Mouse (Mus musculus) layer of hippocampus, adult 11-12 months (tissue): ENCODE results near the gene Ubash3b.

Source experiments
- DNase-seq: peaks from one replicate; pipeline ENCODE4 v3.0.0; 2022; ENCODE audit warnings: low spot score

The Ubash3b gene

DNA sequence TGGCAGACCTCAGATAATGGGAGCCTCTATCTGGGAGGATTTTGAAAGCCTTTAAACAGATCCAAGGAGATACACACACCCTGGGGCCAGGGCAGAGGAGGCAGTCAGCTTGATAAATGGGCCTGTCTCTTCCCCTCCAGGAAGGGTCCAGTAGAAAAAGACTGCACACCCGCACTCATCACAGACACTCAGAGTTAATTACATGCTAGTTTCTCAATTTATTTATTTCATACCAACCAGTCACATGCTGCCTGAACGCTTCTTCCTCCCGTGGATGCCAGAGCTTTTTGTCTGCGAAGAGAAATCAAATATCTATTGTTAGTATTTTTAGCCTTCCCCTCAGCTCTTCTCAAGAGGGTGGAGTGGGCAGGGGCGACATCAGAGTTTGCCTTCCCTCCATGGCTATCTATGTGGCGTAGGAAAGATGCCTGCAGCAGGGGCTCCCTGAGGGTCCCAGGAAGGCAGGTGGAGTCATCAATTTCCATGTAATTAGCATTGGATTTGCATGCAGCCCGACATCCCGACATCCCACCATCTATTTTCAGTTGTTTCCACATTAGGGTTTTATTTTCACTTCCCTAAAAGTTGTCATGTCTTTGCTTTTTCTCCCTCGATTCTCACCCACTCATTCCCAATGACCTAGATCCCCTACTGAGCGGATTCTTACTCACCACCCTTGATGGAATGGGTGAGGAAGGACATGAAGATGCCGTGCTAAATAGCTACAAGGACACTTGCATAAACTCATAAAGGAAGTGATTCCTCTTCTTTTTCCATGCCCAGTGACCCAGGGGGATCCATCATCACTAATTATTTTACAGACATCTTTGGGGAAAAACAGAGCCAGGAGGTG, 110.2 kb downstream of the Ubash3b start:
- no peak for DNase-seq

DNA sequence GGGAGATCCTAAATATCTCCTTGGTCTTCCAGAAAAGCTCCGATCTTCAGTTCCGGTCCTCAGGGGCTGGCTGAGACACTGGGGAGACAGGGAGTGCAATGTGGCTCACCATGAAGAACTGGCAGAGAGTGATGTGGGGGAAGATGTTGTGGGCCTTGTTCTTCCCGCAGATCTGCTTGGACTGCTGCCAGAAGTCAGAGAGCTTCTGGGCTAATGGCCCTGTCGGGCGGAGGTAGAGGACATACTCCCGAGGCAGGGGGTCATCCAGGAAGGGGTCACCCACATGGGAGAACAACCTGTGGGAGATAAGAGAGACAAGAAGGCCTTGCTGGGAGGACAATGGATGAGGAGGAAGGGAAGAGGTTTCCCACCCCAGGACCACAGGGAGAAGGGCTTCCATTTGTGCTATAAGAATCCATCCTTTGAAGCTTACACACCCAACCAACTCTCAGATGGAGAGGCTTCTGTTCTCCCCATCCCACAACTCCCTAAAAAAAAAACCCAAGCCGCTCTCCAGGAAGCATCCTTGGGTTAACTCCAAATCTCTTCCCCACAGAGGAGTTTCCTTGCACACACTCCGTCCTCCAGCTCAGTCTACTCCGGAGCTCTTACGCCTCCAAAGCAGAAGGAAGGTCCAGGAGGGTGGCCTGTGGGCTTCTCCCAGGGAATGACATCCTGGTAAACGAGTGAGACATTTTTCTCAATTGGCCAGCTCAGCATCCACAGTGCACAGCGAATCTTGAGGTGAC, 111.0 kb downstream of the Ubash3b start:
- no peak for DNase-seq

DNA sequence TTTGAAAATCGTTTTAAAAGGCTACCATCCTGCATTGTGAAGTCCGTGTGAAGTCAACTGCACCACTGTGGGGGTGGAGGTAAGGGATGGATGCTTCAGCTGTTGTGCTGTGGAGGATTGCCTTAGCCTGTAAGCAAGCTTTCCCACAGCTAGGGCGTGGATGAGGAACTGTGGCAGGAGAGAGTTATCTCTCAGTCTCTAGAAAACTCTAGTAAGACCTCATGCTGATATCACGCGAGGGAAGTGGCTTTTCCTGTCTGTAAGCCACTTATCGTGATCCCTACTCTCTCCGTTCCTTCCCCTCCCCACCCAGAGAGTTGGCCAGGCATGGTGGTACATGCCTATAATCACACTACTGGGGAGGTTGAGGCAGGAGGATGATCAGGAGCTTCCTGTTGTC, 112.2 kb downstream of the Ubash3b start:
- DNase-seq: no peak

DNA sequence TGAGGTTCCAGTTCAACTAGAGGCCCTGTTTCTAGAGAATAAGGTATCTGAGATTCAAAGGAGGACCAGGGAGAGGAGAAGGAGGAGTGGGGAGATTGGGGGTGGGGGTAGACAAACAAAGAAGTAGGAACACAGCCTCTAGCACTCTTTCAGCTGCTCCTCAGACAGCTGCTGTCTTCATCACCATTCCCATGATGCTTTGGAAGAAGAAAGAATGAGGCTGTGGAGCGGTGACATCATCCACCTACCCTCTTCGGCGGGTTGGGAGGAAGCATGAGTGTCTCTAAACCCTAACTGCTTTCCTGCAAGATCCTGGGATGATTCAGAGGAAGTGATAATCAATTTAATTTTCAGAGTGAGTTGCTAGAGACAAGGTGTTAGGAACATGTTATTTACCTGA, 112.7 kb downstream of the Ubash3b start:
- no peak for DNase-seq

DNA sequence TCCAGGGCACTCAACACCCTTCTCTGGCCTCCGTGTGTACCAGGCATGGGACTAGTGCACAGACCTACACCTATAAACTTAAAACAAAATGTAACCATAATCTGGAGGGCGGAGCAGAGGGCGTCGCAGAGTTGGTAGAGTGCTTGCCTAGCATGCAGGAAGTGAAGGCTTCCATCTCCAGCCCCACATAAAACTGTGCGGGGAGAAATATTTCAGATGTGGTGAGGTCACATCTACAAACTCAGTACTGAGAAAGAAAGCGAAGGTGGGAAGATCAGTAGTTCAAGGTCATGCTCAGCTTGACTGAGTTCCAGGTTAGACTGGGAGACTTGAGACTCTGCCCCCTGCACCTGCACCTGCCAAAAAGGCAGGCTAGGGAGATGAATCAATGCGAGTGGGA, 113.3 kb downstream of the Ubash3b start:
- DNase-seq: no peak

DNA sequence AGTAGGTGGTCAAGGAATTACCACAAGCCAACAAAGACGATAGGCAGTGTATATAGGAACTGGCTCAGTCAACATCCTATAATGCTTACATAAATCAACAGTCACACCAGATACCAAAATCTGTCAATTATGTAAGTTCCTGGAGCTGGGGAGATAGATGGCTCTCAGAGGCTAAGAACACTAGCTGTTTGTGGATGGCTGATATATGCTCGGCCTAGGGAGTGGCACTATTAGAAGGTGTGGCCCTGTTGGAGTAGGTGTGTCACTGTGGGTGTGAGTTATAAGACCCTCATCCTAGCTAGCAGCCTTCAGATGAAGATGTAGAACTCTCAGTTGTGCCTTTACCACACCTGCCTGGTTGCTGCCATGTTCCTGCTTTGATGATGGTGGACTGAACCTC, 113.8 kb downstream of the Ubash3b start:
- DNase-seq: no peak

DNA sequence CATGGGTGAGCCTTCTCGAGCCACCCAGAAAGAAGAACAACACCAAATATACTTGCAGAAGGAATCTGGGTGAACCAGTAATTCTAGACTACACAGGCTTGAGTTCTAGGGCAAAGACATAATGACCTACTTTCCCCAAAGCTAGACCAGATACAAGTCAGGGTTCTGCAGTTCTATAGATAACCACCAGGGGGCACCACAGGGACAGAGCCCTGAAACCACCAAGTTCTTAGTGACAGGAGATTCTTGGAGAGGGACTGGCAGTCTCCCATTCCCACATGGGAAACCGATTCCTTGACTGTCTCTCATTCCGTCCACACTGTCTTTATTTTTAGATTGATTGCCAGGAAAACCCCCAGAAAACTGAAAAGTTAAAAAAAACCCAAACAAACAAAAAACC, 116.9 kb downstream of the Ubash3b start:
- peak; percentile 95 for DNase-seq

DNA sequence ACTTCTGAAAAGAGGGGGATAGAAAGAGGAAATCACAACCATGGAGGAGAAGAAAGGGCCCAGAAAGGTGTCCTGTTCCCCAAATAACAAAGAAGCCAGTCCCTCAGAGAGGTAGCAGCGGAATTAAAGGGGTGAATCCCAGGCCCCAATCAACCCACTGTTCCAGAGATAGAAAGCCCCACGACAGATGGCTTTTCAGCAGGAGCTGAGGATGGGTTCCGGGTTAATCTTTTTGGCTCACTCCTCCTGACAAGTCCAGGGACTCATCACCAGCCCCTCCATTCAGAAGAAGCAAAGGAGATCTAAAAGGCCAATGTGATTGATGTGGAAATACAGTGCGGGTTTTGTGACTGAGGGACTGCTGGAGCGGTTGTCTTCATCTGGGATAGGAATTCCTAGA, 117.9 kb downstream of the Ubash3b start:
- no peak for DNase-seq

DNA sequence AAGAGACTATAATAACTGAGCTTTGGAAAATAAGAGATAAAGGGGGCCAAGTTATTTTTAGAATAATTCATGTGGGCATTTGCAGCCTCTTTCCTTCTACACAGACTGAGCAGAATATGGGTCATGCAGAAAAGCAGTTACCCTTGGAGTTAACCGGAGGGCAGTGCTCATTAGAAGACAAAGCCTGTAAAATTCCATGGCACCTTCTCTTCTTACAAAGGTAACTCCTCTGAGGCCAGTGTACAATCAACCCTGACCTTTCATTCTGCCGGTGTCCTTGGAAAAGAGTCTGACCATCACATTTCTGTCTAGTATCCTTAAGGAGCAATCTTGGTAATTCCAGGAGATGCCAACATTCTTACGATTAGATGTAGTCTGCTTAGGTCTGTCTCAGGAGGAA, 120.1 kb downstream of the Ubash3b start:
- DNase-seq: no peak

DNA sequence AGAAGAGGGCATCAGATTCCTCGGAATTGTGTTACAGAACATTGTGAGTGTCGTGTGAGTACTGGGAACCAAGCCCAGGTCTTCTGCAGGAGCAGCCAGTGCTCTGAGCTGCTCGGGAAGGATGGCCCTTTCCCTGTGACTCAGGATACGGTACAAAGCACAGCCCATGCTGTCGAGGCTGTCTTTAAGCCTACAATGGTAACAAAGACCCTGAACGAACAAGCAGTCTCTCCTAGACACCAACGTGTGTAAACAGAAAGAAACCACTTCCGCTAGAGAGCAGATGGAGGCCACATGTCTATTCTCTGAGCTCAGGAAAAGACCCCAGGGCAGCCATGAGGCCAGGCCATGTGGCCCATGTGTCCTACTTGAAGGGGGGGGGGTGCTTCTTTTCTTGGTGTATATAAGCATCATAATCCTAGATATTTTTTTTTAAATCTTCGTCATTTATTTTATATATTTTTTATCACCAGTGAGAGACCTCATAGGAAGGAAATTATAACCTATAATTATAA, 123.3 kb downstream of the Ubash3b start:
- no peak for DNase-seq

DNA sequence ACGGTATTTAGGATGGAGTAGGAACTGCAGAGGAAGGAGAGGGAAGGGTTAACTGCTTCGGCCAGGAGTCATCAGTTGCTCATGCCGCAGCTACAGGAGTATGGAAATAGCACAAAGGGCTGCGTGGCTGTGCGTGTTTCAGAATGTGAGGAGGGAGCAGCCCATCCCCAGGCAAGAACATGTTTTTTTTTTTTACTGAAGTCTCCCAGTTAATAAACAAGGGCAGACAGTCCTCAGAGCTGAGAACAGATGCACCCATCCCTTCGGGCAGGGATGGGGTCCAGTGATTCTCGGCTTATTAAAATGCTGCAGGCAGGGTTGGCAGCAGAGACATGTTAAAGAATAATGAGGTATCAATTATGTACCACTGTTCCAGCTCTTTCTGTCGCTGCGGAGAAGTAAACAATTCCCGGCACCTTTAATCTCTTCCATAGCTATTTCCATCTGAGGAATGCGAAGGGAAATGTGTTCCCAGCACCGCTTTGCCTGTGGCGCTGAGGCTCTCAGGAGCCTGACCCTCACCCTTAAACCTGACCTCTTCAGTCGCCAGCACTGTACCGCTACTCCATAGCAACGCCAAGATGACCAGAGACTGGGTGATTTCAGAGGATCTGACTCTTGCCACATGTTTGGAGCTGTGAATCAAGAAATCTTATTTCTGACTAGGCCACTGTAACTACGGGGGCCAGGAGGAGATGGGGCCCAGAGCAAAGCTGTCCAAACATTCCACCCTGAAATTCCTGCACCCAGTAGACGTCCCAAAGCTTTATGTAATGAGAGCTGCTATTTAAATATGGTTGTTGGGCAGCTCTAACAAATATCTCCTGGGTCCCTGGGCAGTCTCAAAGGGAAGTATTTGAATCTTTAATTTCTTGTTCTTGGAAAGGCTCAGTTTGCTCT, 129.7 kb downstream of the Ubash3b start:
- no peak for DNase-seq

DNA sequence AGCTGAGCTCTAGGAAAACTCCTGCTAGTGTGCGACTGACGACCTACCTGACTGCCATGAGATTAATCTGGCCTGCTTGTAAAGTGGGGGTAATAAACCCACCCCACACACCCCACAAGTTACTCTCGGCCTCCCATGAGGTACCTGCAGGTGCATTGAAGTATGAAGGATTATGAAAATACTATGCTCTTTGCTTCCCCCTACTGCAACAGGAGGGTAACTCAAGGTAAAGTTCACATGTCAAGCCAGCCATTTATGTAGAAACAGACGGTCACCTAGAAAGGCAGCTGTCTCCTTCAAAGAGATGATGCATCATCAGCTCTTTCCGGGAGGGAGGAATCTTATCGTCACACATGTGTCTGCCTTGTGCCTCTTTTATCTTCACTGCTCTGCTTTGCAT, 131.7 kb downstream of the Ubash3b start:
- DNase-seq: no peak

DNA sequence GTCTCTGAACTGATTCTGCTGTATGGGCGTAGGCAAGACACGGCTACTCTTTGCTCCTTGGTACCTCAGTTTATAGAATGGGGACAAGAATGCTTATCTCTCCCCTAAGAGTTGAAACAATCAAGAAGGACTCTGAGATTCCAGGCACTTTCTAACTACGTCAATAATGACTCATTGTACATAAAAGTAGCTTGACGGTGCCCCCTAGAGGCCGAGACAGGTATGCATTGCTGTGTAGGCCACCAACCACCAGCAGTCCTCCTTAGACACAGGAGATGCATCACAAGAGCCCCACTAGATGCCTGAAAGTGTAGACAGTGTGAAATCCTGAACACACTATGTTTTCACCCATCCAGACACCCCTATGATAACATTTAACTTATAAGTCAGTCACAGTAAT, 133.0 kb downstream of the Ubash3b start:
- DNase-seq: peak; percentile 76

DNA sequence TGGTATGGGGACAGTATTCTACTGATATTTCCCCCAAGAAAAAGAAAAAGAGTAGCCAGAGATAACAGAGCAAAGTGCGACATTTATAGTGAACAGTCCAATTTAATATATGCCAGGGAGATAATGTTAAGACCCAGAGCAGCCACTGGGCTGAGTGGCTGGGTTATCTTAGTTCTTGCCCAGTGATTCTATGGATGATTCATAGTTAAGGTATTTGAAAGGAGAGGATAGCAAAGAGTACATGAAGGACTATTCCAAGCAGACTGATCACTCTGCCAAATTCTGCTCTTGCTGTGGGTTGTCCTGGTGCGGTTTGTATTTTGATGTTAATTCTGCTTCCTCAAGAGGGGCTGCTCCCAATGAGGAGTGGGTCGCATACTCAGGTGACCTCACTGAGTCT, 139.8 kb downstream of the Ubash3b start:
- DNase-seq: no peak

DNA sequence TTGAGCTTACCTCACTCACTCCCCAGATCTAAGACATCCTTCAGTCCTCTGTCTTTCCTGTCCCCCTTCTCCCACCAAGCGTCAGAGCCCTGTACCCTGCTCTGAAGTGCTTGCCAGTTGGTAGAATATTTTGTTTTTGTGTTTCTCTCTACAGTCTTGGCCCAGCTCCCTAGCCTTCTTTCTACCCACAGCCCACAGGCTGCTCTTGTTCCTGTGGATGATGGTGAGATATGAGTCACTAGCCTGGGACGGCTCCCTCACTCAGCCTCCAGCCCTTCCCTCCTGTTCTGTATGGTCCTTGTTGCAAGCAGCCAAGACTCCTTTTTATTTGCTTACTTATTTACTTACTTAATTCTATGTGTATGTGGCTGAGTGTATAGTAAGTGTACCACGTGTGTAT, 141.0 kb downstream of the Ubash3b start:
- peak; percentile 47 for DNase-seq

DNA sequence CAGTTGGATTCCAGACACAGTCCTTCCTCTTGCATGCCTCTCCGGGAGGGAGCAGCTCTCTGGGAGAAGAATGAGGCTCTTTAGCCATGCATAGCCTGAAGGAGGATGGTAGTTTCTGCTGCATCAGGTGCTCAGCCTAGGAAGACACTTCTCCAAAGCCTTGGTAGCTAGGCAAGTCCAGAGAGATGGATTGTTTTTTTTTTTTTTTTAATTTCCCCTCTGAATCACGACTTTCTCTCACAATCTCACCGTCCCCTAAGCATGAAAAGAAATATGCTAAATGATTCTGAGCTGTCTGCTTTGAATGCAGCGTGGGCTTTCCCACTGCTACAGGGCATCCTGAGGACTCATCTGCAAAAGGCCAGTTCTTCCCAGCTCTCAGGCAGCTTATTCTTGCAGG, 147.0 kb downstream of the Ubash3b start:
- DNase-seq: no peak

DNA sequence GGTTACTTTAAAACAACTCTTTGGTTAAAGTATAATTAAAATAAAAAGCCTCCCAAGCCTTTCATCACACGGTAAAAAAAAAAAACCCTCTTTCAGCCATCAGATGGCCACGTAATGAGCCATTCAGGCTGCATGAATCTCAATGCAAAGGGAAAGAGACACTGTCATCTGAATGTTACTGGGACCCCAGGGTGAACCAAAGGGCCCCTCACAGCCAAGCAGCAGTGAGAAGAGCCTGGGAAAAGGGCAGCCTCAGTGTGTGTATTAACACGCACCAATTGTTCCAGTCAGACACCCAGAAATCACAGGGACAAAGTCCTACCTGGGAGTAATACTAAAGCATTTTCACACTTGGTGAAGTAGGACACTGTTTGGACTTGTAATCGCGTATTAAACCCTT, 149.0 kb downstream of the Ubash3b start:
- DNase-seq: no peak

DNA sequence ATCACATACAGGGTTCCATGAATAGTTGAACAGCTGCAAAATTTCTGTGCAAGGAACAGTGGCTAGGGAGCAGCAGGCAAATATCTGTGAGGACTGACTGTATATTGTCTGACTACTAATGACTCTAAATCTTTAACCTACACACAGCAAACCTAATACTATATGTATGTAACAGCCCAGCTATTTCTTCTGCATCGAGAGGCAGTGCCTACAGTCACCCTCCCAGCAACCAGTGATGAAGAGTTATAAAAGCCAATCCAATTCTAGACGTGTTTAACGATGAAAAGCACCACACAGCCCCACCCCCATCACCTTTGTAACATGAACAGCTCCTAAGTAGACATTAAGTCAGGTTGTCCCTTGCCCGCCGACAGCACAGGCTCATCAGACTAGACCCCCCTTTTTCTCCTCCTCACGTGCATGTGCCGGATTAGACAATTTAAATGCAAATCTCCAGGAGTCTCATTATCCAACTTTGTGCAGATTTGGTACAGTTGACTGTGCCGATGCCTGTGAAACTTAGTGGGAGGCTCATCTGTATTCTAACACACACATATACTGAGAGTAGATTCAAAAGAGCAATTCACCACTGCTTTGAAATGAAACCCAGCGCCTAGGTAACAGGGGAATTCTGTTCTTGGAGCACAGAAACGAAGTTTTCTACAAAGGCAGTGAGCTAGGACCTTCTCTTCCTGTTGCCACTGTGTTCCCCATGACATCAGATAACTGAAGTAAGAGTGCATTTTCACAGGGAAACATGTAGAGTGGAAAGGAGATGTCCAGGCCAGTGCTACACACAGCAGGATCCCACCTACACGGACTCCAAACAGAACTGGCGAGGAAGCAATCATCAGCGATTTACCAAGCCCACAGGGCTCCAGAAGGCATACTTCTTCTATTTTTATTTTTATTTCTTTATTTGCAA, 149.7 kb downstream of the Ubash3b start:
- no peak for DNase-seq

DNA sequence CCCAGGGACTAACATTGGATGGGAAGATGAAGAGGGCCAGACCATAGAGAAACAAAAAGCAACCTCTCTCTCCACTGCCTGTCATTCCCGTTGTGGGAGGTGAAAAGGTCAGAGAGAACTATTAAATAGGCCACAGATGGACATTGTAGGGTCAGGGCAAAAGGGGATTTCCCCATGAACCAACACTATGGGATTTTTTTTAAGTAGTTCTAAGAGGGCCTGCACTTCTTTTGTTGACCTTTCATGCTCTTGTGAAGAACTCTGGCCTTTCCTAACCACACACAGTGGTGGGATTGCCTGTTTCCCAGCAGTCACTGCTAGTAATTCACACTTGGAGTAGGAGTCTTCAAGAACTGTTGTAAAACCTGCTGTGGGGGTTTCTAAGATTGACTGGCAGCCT, 153.7 kb downstream of the Ubash3b start:
- DNase-seq: no peak

DNA sequence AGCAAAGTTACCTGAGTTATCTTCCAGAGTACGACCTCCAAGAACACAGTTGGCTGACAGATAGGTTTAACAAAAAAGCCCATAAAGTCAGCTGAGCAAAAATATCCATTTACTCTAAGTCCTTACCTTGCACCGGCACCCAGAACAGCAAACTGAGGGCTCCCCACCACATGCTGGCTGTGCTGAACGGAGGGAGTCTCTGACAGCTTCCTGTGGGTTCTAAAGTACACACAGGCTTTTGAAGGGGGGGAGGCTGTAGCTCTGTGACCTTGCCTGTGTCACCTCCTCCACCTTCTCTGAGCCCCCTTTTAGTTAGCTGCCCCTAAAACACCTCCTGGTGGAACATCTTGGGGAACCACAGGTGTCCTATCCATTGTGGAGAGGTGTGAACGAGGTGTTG, 157.1 kb downstream of the Ubash3b start, which contains the start of gene Crtam:
Gene Crtam, minus strand, starts transcription at position 214 of the 400 bp plus-strand sequence.
- DNase-seq: no peak
